Mouse (Mus musculus) lung, adult 2 months (tissue): Measurements from ENCODE around the gene Naif1.

Source experiments
- CTCF ChIP-seq: fragments of 200-500 bp; IDR thresholded peaks from 2 replicates; pipeline ENCODE4 v1.5.1; 2011; ENCODE audit warnings: mild to moderate bottlenecking, low read length, control low read depth; ENCODE audit not compliant: insufficient read depth
- POLR2A ChIP-seq: fragments of 200-500 bp; IDR thresholded peaks from 2 replicates; pipeline ENCODE4 v1.6.1; 2011; ENCODE audit warnings: low read depth, mild to moderate bottlenecking, control low read depth, low read length, borderline replicate concordance; ENCODE audit errors: extremely low read depth

DNA sequence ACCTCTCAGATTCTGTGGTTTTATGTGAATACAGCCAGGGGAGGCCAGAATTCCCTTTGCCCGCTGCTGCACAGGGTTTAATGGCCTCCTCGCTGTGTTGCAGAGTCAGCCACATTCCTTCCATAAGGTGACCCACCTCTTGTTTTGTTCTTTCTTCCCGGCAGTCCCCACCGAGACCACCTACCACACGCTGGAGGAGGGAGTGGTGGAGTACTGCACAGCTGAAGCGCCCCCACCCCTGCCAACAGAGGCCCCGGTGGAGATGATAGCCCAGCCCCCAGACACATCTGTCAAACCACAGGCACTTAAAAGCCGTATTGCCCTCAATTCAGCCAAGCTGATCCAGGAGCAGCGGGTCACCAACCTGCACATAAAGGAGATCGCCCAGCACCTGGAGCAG is 4.4 kb downstream of the Naif1 start:
- no peak for TF ChIP-seq CTCF
- no peak for TF ChIP-seq POLR2A
